Mouse (Mus musculus): ENCODE data around the gene Cers5.

- TF ChIP-seq CTCF (IDR thresholded peaks at IDR 0.05; ENCODE audit: control insufficient read depth, insufficient read depth, insufficient replicate concordance, low read depth, low read length) (no peak), POLR2A (IDR thresholded peaks at IDR 0.05; ENCODE audit: control insufficient read depth, low read depth, low read length) (no peak)
Measured at GRCm38 (mm10) chr15:99723515-99724291, 49.0 kb downstream of the Cers5 start.
